Mouse (Mus musculus) midbrain, embryonic 10.5 days (tissue): ENCODE measurements at regions not wholly inside any gene's neighbourhood (a gene's known extent, or its start where the extent isn't known, plus 50 kb on each side); places are given as distances from the start of the nearest gene placed in this dataset.
A peak's percentile ranks its signal among the peaks of the same experiment; 100 is the strongest.

Experiments
- DNase-seq: peaks from one replicate; pipeline ENCODE4 v3.0.0-alpha.2; 2017; ENCODE audit warnings: low spot score
- H3K27ac ChIP-seq: fragments of 300-500 bp; sonication (generic); replicated peaks from 2 replicates; pipeline ENCODE4 v1.5.1; 2016; ENCODE audit warnings: mild to moderate bottlenecking
- H3K27me3 ChIP-seq: fragments of 300-500 bp; sonication (generic); 2 replicates; pipeline ENCODE4 v1.6.1; 2016; ENCODE audit warnings: low read depth, mild to moderate bottlenecking; ENCODE audit not compliant: poor library complexity, severe bottlenecking
- H3K36me3 ChIP-seq: fragments of 300-500 bp; sonication (generic); 2 replicates; pipeline ENCODE4 v1.6.1; 2016; ENCODE audit warnings: mild to moderate bottlenecking, moderate library complexity
- H3K4me1 ChIP-seq: fragments of 300-500 bp; sonication (generic); 2 replicates; pipeline ENCODE4 v1.6.1; 2016
- H3K4me3 ChIP-seq: fragments of 300-500 bp; sonication (generic); 2 replicates; pipeline ENCODE4 v1.5.1; 2016; ENCODE audit warnings: mild to moderate bottlenecking, moderate library complexity
- H3K9me3 ChIP-seq: fragments of 300-500 bp; sonication (generic); replicated peaks from 2 replicates; pipeline ENCODE4 v1.6.1; 2016; ENCODE audit warnings: mild to moderate bottlenecking
- WGBS: fragments of 180-500 bp; shearing (Covaris S2); methylation state at CpG from one replicate; pipeline ENCODE4 v1.1.7; 2016; 5-methylcytosine and 5-hydroxymethylcytosine counted together

DNA sequence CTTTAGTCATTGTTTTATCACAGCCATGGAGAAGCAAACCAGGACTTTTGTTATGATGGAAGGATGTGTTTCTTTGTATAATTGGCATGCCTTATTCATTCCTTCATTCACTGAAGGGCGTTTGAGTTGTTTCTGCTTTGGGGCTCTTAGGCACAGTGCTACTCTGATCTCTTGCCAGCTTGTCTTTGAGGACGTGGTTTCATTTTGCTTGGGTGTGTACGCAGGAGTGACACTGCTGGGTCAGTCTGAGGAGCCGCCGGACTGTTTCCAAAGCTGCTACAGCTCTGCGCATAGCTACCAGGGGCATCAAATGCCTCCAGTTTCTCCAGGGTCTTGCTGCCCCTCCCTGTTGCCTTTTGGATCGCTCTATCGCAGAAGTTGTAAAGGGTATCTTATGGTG lies 141.9 kb downstream of the 1500009L16Rik start:
- Histone ChIP-seq H3K4me3 (no peak overlapping the region), H3K36me3 (no peaks in the 10 kb centered on the region), H3K4me1 (peaks cover 14% of the 10 kb centered on the region), H3K27me3 (no peaks in the 10 kb centered on the region), H3K9me3 (peaks cover 5% of the 10 kb centered on the region; the same call in 1 of the 2 replicates), H3K27ac (no peak overlapping the region)
- DNase-seq: no peak
- 88% methylated on average over 8 of the region's 8 CpGs for WGBS

GRCm38 (mm10) chr10:83865929-83866328 lies 143.3 kb downstream of the 1500009L16Rik start:
- no peaks in the 10 kb centered on the region for H3K36me3 ChIP-seq
- DNase-seq: no peak
- WGBS: 63% methylated on average over 5 of the region's 5 CpGs
- H3K27ac ChIP-seq: peak overlapping the region; percentile 38; the same call in 1 of the 2 replicates
- peaks cover 5% of the 10 kb centered on the region; the same call in 1 of the 2 replicates for H3K9me3 ChIP-seq
- H3K4me3 ChIP-seq: no peak overlapping the region
- H3K27me3 ChIP-seq: no peaks in the 10 kb centered on the region
- H3K4me1 ChIP-seq: peaks cover 12% of the 10 kb centered on the region

GRCm38 (mm10) chr10:83871736-83872400 lies 149.2 kb downstream of the 1500009L16Rik start:
- no peak overlapping the region for H3K27ac ChIP-seq
- H3K9me3 ChIP-seq: no peaks in the 10 kb centered on the region
- no peaks in the 10 kb centered on the region for H3K27me3 ChIP-seq
- no peaks in the 10 kb centered on the region for H3K36me3 ChIP-seq
- 68% methylated on average over 4 of the region's 4 CpGs for WGBS
- no peak overlapping the region for H3K4me3 ChIP-seq
- DNase-seq: no peak
- no peaks in the 10 kb centered on the region for H3K4me1 ChIP-seq

GRCm38 (mm10) chr10:83878745-83879144 lies 156.1 kb downstream of the 1500009L16Rik start:
- Histone ChIP-seq H3K9me3 (no peaks in the 10 kb centered on the region), H3K4me3 (no peak overlapping the region), H3K4me1 (no peaks in the 10 kb centered on the region), H3K27me3 (no peaks in the 10 kb centered on the region), H3K36me3 (no peaks in the 10 kb centered on the region), H3K27ac (no peak overlapping the region)
- no peak for DNase-seq
- 92% methylated on average over 2 of the region's 2 CpGs for WGBS

DNA sequence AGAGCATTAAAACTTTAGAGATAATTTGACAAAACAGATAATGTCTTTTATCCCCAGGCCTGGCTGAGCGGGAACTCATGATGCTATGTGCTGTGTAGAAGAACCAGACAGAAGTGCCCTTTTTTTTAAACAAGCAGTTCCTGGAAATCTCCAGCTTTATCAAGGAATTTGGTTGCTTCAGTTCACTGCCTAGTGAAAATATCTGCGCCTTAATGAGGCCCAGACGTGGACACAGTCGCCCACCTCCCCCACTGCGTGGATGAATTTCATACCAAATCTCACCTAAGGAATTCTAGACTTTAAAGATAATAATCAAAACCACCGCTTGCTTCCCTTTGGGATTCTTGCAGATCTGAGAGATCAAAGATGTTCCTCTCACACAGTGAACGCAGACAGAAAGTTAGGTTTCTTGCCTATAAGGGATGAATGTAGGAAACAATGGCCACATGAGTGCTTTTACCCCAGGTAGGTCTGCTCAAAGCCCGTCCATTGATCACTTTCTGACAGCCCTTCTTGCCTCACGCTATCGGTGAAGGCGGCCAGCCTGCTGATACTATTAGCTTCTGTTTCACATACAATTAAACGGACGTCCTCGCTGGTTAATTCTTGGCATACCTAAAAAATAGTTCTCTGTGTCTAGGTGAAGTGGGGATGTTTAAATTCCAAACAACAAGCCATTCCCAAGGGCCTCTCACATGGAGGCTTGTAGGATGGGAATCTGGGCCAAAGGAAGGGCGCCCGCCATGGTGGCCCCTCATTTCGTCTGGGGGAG lies 159.6 kb downstream of the 1500009L16Rik start:
- Histone ChIP-seq H3K36me3 (no peaks in the 10 kb centered on the region), H3K9me3 (no peaks in the 10 kb centered on the region), H3K4me3 (no peak overlapping the region), H3K27me3 (no peaks in the 10 kb centered on the region), H3K27ac (no peak overlapping the region), H3K4me1 (no peaks in the 10 kb centered on the region)
- DNase-seq: no peak
- WGBS: 72% methylated on average over 17 of the region's 17 CpGs

GRCm38 (mm10) chr10:83882891-83883185 lies 160.2 kb downstream of the 1500009L16Rik start:
- Histone ChIP-seq H3K4me1 (no peaks in the 10 kb centered on the region), H3K4me3 (no peak overlapping the region), H3K36me3 (no peaks in the 10 kb centered on the region), H3K27ac (no peak overlapping the region), H3K27me3 (no peaks in the 10 kb centered on the region), H3K9me3 (no peaks in the 10 kb centered on the region)
- peak; percentile 19 for DNase-seq
- WGBS: 71% methylated on average over 1 of the region's 1 CpGs

GRCm38 (mm10) chr10:83884553-83884952 lies 161.9 kb downstream of the 1500009L16Rik start:
- Histone ChIP-seq H3K9me3 (no peaks in the 10 kb centered on the region), H3K27me3 (no peaks in the 10 kb centered on the region), H3K36me3 (no peaks in the 10 kb centered on the region), H3K4me1 (peaks cover 6% of the 10 kb centered on the region; the same call in 1 of the 2 replicates), H3K27ac (no peak overlapping the region), H3K4me3 (no peak overlapping the region)
- 95% methylated on average over 2 of the region's 2 CpGs for WGBS
- DNase-seq: no peak

DNA sequence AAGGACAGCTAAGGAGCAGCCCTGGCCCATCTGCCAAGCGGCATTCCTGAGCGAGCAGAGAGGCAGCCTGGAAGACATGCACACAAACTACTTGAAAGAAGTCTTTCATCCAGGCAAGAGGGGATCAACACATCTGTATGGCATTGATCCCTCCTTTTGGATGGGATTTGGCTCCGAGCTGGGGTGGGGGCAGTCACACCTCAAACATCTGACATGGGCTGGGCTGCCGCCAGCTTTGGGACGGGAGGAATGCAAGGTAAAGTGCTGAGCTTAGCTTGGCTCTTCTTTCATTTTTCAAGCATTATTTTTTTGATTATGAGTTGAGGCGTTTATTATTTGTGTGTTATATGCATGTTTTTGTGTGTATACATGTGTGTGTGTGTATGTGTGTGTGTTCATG lies 165.9 kb downstream of the 1500009L16Rik start:
- Histone ChIP-seq H3K27ac (no peak overlapping the region), H3K4me1 (peaks cover 6% of the 10 kb centered on the region; the same call in 1 of the 2 replicates), H3K36me3 (no peaks in the 10 kb centered on the region), H3K9me3 (no peaks in the 10 kb centered on the region), H3K4me3 (no peak overlapping the region), H3K27me3 (no peaks in the 10 kb centered on the region)
- 75% methylated on average over 6 of the region's 6 CpGs for WGBS
- DNase-seq: peak; percentile 17

DNA sequence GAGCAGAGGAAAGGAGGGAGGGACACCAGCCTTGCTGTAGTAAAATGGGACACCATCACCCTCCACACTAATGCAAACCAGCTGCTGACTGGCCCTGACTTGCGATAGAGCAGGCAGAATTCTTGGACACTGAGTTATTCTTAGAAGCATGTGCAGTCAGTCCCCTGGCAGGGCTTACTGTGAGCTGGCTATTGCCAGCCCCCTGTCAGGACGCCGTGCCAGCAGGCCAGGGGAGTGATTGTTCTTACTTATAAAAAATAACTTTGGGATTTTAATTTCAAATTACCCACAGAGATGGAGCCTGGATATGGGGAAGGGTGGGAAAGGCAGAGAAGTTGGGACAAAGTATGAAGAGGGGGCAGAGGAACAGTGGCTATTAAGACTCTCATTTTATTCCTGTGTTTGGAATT lies 173.1 kb downstream of the 1500009L16Rik start:
- H3K4me1 ChIP-seq: peaks cover 2% of the 10 kb centered on the region; the same call in 1 of the 2 replicates
- H3K36me3 ChIP-seq: no peaks in the 10 kb centered on the region
- H3K4me3 ChIP-seq: no peak overlapping the region
- 75% methylated on average over 3 of the region's 3 CpGs for WGBS
- H3K27me3 ChIP-seq: no peaks in the 10 kb centered on the region
- DNase-seq: peak; percentile 33
- 0 out of 2 replicates have a peak overlapping the region, but pooled peaks have one; percentile 9 for H3K27ac ChIP-seq
- no peaks in the 10 kb centered on the region for H3K9me3 ChIP-seq

DNA sequence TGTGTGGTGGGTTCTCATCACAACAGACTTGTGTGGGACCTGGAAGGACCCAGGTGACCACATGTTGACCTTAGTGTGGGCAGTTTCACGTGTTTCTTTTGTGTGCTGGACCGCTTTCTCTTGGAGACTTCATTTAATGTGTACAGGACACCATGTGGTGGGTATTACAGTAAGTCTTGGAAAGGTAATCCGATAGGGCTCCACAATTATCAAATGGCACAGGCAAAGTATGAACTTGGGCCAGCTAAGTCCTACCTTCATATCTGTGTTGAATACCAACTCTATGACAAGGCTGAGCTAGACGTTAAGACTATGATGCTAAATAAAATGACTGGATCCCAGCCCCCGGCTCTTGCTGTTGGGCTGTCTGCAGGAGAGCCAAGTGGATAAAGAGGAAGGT lies 173.5 kb downstream of the 1500009L16Rik start:
- H3K27ac ChIP-seq: 0 out of 2 replicates have a peak overlapping the region, but pooled peaks have one; percentile 9
- no peaks in the 10 kb centered on the region for H3K36me3 ChIP-seq
- 82% methylated on average over 5 of the region's 5 CpGs for WGBS
- H3K27me3 ChIP-seq: no peaks in the 10 kb centered on the region
- no peak overlapping the region for H3K4me3 ChIP-seq
- peaks cover 2% of the 10 kb centered on the region; the same call in 1 of the 2 replicates for H3K4me1 ChIP-seq
- DNase-seq: no peak
- H3K9me3 ChIP-seq: no peaks in the 10 kb centered on the region

DNA sequence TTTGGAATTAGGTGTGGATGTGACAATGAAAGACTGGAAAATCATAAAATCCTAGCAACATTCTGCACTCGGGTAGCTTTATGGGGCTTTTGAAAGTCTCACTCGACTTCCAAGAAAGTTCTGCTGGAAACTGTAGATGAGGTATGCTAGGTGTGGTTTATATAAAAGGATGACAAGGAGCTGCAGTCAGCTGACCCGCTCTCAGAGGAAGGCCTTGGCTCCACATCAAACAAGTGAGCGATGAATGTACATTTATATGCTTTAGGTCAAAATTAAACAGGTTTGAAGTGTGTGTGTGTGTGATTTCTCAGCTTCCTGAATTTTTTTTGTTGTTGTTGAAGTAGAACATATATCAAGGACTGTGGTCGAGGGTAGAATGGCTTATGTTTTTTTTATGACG lies 174.9 kb downstream of the 1500009L16Rik start:
- H3K36me3 ChIP-seq: no peaks in the 10 kb centered on the region
- H3K9me3 ChIP-seq: no peaks in the 10 kb centered on the region
- peaks cover 2% of the 10 kb centered on the region; the same call in 1 of the 2 replicates for H3K4me1 ChIP-seq
- WGBS: 85% methylated on average over 6 of the region's 6 CpGs
- H3K27ac ChIP-seq: no peak overlapping the region
- no peak overlapping the region for H3K4me3 ChIP-seq
- no peak for DNase-seq
- H3K27me3 ChIP-seq: no peaks in the 10 kb centered on the region

DNA sequence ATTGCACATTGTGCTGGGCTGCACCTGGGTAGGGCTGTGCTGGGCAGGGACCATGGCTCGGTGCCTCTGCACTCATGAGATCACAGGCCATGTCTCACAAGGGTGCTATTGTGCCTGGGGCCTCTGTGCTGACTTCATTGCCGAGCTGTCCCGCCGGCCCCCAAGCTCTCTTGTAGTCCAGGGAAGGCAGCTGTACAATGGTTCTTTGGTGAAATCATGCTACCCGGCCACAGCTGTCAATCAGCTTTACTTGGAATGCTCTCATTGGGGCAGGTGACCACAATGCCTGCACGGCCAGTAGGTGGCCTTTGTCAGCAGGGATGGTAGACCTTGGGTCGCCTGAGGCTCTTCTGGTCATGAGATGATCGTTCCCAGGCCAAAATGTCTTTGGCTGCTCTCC lies 184.1 kb downstream of the 1500009L16Rik start:
- Histone ChIP-seq H3K27me3 (peaks cover 2% of the 10 kb centered on the region), H3K27ac (peak overlapping the region; percentile 52), H3K36me3 (no peaks in the 10 kb centered on the region), H3K4me1 (peaks cover 4% of the 10 kb centered on the region), H3K9me3 (no peaks in the 10 kb centered on the region), H3K4me3 (no peak overlapping the region)
- whole genome bisulfite sequencing: 71% methylated on average over 8 of the region's 8 CpGs
- peak; percentile 18 for DNase-seq
